Mouse (Mus musculus): ENCODE measurements around the gene Hist1h3e.
"Not testable (repeated sequence)": the region's sequence is repeated elsewhere in the genome, so short reads cannot be mapped to it uniquely, and the experiment has no call there.

The Hist1h3e gene

GRCm38 (mm10) chr13:23560699-23561098 is 1.5 kb downstream of the Hist1h3e start:
- not testable (repeated sequence) for DNase-seq

- DNase-seq = no peak
Measured at GRCm38 (mm10) chr13:23556906-23557305, 5.3 kb downstream of the Hist1h3e start.

- peak; percentile 79 for DNase-seq
Measured at GRCm38 (mm10) chr13:23555839-23556416, 6.2 kb downstream of the Hist1h3e start.

- no peak for DNase-seq
Measured at GRCm38 (mm10) chr13:23554925-23555838, 7.0 kb downstream of the Hist1h3e start.

- no peak for DNase-seq
Measured at GRCm38 (mm10) chr13:23554393-23554792, 7.8 kb downstream of the Hist1h3e start.

GRCm38 (mm10) chr13:23552962-23553361 is 9.2 kb downstream of the Hist1h3e start, which contains the start of gene Hist1h1d:
TSS of gene Hist1h1d (plus strand) at chr13:23553262.
- no peak for DNase-seq

- no peak for DNase-seq
Measured at GRCm38 (mm10) chr13:23551931-23552914, 9.9 kb downstream of the Hist1h3e start.

- peak; percentile 80 for DNase-seq
Measured at GRCm38 (mm10) chr13:23551146-23551834, 10.9 kb downstream of the Hist1h3e start, which contains the start of gene Hist1h4f. TSS of gene Hist1h4f (minus strand) at chr13:23551648.

GRCm38 (mm10) chr13:23550761-23551145 is 11.4 kb downstream of the Hist1h3e start:
- no peak for DNase-seq

- DNase-seq = no peak
Measured at GRCm38 (mm10) chr13:23546694-23547093, 15.5 kb downstream of the Hist1h3e start.

- DNase-seq = not testable (repeated sequence)
Measured at GRCm38 (mm10) chr13:23544787-23545120, 17.4 kb downstream of the Hist1h3e start.

- peak; percentile 89 for DNase-seq
Measured at GRCm38 (mm10) chr13:23543965-23544786, 18.0 kb downstream of the Hist1h3e start, which contains the start of gene Hist1h3f. TSS of gene Hist1h3f (plus strand) at chr13:23544052.

GRCm38 (mm10) chr13:23542999-23543607 is 19.1 kb downstream of the Hist1h3e start, which contains the start of gene Hist1h2bh:
TSS of gene Hist1h2bh (minus strand) at chr13:23543392.
- peak; percentile 85 for DNase-seq

- not testable (repeated sequence) for DNase-seq
Measured at GRCm38 (mm10) chr13:23542225-23542980, 19.8 kb downstream of the Hist1h3e start.

GRCm38 (mm10) chr13:23541497-23541896 is 20.7 kb downstream of the Hist1h3e start:
- DNase-seq = no peak

GRCm38 (mm10) chr13:23539821-23540220 is 22.3 kb downstream of the Hist1h3e start:
- not testable (repeated sequence) for DNase-seq

GRCm38 (mm10) chr13:23538249-23538648 is 23.9 kb downstream of the Hist1h3e start:
- DNase-seq = no peak

GRCm38 (mm10) chr13:23537006-23537710 is 25.0 kb downstream of the Hist1h3e start:
- no peak for DNase-seq
